Mouse (Mus musculus) embryonic facial prominence, embryonic 10.5 days (tissue): ENCODE results near the gene Hspbap1. TPM values are rescaled to one million over a fixed set of nuclear protein-coding genes. Genes with fewer than 3 reads are reported as not detected.

ENCODE experiments used
- DNase-seq: peaks from one replicate; pipeline ENCODE4 v3.0.0-alpha.2; 2017; ENCODE audit warnings: low spot score
- H3K27ac ChIP-seq: fragments of 300-500 bp; sonication (generic); replicated peaks from 2 replicates; pipeline ENCODE4 v1.5.1; 2016; ENCODE audit warnings: mild to moderate bottlenecking
- H3K27me3 ChIP-seq: fragments of 300-500 bp; sonication (generic); replicated peaks from 2 replicates; pipeline ENCODE4 v1.6.1; 2016; ENCODE audit warnings: low read depth, mild to moderate bottlenecking; ENCODE audit not compliant: poor library complexity, severe bottlenecking
- H3K36me3 ChIP-seq: fragments of 300-500 bp; sonication (generic); replicated peaks from 2 replicates; pipeline ENCODE4 v1.6.1; 2016; ENCODE audit warnings: mild to moderate bottlenecking, moderate library complexity
- H3K4me1 ChIP-seq: fragments of 300-500 bp; sonication (generic); 2 replicates; pipeline ENCODE4 v1.6.1; 2016
- H3K4me3 ChIP-seq: fragments of 300-500 bp; sonication (generic); 2 replicates; pipeline ENCODE4 v1.5.1; 2016; ENCODE audit warnings: mild to moderate bottlenecking, moderate library complexity
- H3K9me3 ChIP-seq: fragments of 300-500 bp; sonication (generic); 2 replicates; pipeline ENCODE4 v1.6.1; 2016; ENCODE audit warnings: mild to moderate bottlenecking
- WGBS: fragments of 180-500 bp; shearing (Covaris S2); methylation state at CpG from one replicate; pipeline ENCODE4 v1.1.7; 2016; 5-methylcytosine and 5-hydroxymethylcytosine counted together
- polyA plus RNA-seq: library from polyadenylated mRNA; unstranded; fragments of >200 nt; fragmentation: Nextera tagmentation; extraction: Ambion mirVana; gene quantifications from 2 replicates; pipeline ENCODE4 v1.2.1, GENCODE M21; 2016

The Hspbap1 gene
- polyA plus RNA-seq, 1 experiment from 2014 or later: 30.2 TPM

DNA sequence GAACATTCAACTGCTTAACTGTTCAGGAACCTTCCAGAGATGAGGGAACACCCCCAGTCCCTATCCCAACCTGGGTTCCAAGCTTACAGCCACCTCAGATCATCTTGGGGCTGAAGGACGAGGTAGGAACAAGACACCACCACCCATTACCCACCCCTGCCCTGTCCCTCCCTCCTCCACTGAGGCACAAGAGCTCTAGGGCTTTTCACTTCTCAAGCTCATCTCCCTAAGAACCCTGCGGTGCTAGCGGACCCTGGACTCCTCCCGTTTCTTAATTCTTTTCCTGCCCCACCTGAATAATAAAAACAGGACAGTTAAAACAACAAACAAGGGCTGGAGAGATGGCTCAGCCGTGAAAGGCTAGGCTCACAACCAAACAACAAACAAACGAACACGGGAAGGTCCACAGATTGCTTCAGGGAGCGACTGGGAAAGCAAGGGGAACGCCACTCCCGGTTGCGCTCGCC lies 100.4 kb downstream of the Hspbap1 start:
- DNase-seq: peak; percentile 11
- H3K27ac ChIP-seq: peak overlapping the region; percentile 70

DNA sequence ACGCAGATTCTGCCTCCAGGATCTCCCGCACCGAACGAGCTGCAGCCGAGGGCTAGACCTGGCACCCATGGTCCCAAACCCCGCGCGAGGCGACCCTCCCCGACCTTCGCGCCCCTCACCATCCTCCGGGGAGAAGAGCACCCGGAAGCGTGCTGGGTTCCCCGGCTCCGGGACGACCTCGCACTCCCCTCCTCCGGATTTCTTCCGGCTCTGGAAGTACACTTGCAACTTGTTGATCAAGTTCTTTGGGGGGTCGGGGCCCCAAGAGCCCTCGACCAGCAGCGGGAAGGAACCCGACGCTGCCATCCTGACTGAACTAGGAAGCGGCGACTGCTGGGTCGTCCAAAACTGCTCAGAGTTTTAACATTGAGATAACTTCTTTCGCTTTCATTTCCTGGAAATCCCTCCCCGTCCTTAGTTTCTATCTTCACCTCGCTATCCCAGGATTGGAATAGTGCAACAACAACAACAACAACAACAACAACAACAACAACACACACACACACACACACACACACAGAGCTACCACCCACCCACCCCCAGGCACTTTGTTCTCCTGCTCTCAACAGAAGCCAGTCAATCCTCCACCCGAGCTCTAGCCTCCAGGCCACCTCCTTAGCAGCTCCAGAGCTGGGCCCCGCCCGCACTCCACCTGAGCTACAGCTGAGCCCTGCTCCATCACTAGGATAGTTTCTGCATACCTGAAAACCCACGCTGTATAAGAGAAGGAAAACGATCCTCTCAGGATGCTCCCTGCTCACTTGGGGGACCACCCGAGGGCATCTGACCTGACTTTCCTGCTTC lies 101.1 kb downstream of the Hspbap1 start, which contains the start of gene Parp14:
TSS of gene Parp14 (minus strand) at position 497 of the 804 bp plus-strand sequence.
- peaks cover 48% of the 10 kb centered on the region for H3K27me3 ChIP-seq

More for the DNA sequence above, 100.4 kb downstream of the Hspbap1 start:
- Histone ChIP-seq H3K4me1 (peaks cover 19% of the 10 kb centered on the region), H3K9me3 (no peaks in the 10 kb centered on the region), H3K36me3 (no peaks in the 10 kb centered on the region), H3K27me3 (peaks cover 48% of the 10 kb centered on the region), H3K4me3 (peak overlapping the region; percentile 69)
- WGBS: under 1% methylated on average over 12 of the region's 12 CpGs

DNA sequence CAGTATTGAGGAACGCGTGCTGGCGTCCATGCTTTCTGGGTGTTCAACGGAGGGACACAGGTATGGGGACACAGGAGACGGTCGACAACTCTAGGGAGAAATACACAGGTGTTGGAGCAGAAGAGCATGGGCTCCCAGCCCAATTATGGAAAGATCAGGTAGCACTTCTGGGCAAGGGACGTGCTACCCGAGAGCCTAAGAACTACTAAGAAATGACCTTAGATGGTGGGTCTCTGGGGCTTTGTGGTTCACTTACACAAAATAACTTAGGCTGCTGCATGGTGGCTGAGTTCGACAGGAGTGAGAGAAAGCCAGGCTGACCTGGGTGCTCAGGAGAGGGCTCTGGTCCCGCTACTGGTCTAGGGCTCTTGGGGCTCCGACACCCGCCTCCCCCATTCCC lies 101.7 kb downstream of the Hspbap1 start:
- Histone ChIP-seq H3K36me3 (no peaks in the 10 kb centered on the region), H3K9me3 (no peaks in the 10 kb centered on the region), H3K4me1 (peaks cover 19% of the 10 kb centered on the region), H3K27me3 (peaks cover 46% of the 10 kb centered on the region), H3K4me3 (peak overlapping the region; percentile 69), H3K27ac (no peak overlapping the region)
- WGBS: 22% methylated on average over 12 of the region's 12 CpGs
- peak; percentile 21 for DNase-seq

More for the DNA sequence above, 101.1 kb downstream of the Hspbap1 start, which contains the start of gene Parp14:
- Histone ChIP-seq H3K9me3 (no peaks in the 10 kb centered on the region), H3K27ac (peak within 1 kb of the TSS; percentile 70), H3K4me1 (peaks cover 19% of the 10 kb centered on the region), H3K4me3 (peak within 1 kb of the TSS; percentile 69), H3K36me3 (no peaks in the 10 kb centered on the region)
- 1% methylated on average over 38 of the region's 38 CpGs for WGBS
- DNase-seq: peak; percentile 52

GRCm38 (mm10) chr16:35872410-35873006 lies 102.3 kb downstream of the Hspbap1 start:
- DNase-seq: no peak
- H3K4me3 ChIP-seq: peak overlapping the region; percentile 69
- peaks cover 19% of the 10 kb centered on the region for H3K4me1 ChIP-seq
- H3K36me3 ChIP-seq: no peaks in the 10 kb centered on the region
- 34% methylated on average over 14 of the region's 14 CpGs for WGBS
- H3K27ac ChIP-seq: no peak overlapping the region
- H3K9me3 ChIP-seq: no peaks in the 10 kb centered on the region
- H3K27me3 ChIP-seq: peaks cover 45% of the 10 kb centered on the region

- Histone ChIP-seq H3K36me3 (no peaks in the 10 kb centered on the region), H3K27me3 (peaks cover 39% of the 10 kb centered on the region), H3K4me1 (peaks cover 19% of the 10 kb centered on the region), H3K4me3 (no peak overlapping the region), H3K27ac (no peak overlapping the region), H3K9me3 (no peaks in the 10 kb centered on the region)
- peak; percentile 29 for DNase-seq
- 32% methylated on average over 3 of the region's 3 CpGs for WGBS
Measured at GRCm38 (mm10) chr16:35874416-35874815, 104.2 kb downstream of the Hspbap1 start.

Other genes with a start within 250 kb of the Hspbap1 start
- 9.5 and 16.5 TPM in 2 replicates for gene Sema5b, start 229.2 kb upstream of the Hspbap1 start, polyA plus RNA-seq
- gene Dirc2, start 1.0 kb upstream of the Hspbap1 start, polyA plus RNA-seq: 11.1 and 12.0 TPM in 2 replicates
- gene Parp14, start 101.2 kb downstream of the Hspbap1 start, polyA plus RNA-seq: 0.26 and 0.43 TPM in 2 replicates
- 2.1 and 2.5 TPM in 2 replicates for gene Parp9, start 168.1 kb downstream of the Hspbap1 start, polyA plus RNA-seq
- 2.3 and 2.8 TPM in 2 replicates for gene Dtx3l, start 168.8 kb downstream of the Hspbap1 start, polyA plus RNA-seq
- 66.8 and 69.4 TPM in 2 replicates for gene Kpna1, start 208.4 kb downstream of the Hspbap1 start, polyA plus RNA-seq